Mouse (Mus musculus) gastrocnemius, postnatal 36 days (tissue): ENCODE data around the gene Rnf227. TPM values are rescaled to one million over a fixed set of nuclear protein-coding genes. Genes with fewer than 3 reads are reported as not detected.

ENCODE experiments used
- DNase-seq, 2 experiments: peaks; one replicate each; pipeline ENCODE4 v3.0.0; 2022
- intact Hi-C: fragments of 180-260 bp; cut with DNase I; formaldehyde crosslinking; loops from one replicate; pipeline ENCODE4 v1.15.1; 2025
- total RNA-seq, 2 experiments: library from RNA; stranded (reverse); gene quantifications; 2 replicates each; pipeline ENCODE4 v1.2.3; 2021

Gene Rnf227
- total RNA-seq, 2 experiments from 2014 or later = 0.12 to 0.26 TPM

GRCm38 (mm10) chr11:69390400-69391034, 50.3 kb downstream of the Rnf227 start:
- intact Hi-C loops = loop anchor here (1.0 kb wide), 1 partner anchor 120 kb away; no protein-coding TSS in a partner anchor
- DNase-seq = peak in 1 of 2 experiments; percentile 20

Other genes starting within 250 kb of the Rnf227 start
- gene Per1, start 245.2 kb upstream of the Rnf227 start, total RNA-seq = 10 to 100 TPM; 60.9 to 89.0 TPM
- gene Hes7, start 220.1 kb upstream of the Rnf227 start, total RNA-seq = not detected
- not detected for gene 9130213A22Rik, start 217.9 kb upstream of the Rnf227 start, total RNA-seq
- not detected for gene Aloxe3, start 214.6 kb upstream of the Rnf227 start, total RNA-seq
- not detected for gene Alox12b, start 183.5 kb upstream of the Rnf227 start, total RNA-seq
- gene Alox8, start 142.6 kb upstream of the Rnf227 start, total RNA-seq = not detected
- not detected for gene Gucy2e, start 103.4 kb upstream of the Rnf227 start, total RNA-seq
- gene Cntrob, start 16.7 kb upstream of the Rnf227 start, total RNA-seq = 1 to 10 TPM; 1.4 TPM
- 10 to 100 TPM; 40.1 to 41.8 TPM for gene Trappc1, start 16.5 kb upstream of the Rnf227 start, total RNA-seq
- gene Kcnab3, start 14.2 kb upstream of the Rnf227 start, total RNA-seq = under 1 TPM in 1 of 2 experiments, not detected in 1; 0.10 TPM
- 10 to 100 TPM in 1 of 2 experiments, 1 to 10 TPM in 1; 7.6 to 11.2 TPM for gene Chd3, start 28.9 kb downstream of the Rnf227 start, total RNA-seq
- 10 to 100 TPM; 58.8 to 67.0 TPM for gene Naa38, start 55.0 kb downstream of the Rnf227 start, total RNA-seq
- 10 to 100 TPM; 24.6 to 26.2 TPM for gene Cyb5d1, start 55.2 kb downstream of the Rnf227 start, total RNA-seq
- gene Tmem88, start 57.8 kb downstream of the Rnf227 start, total RNA-seq = 1 to 10 TPM; 6.3 to 7.9 TPM
- 10 to 100 TPM; 23.0 to 27.2 TPM for gene Kdm6b, start 73.2 kb downstream of the Rnf227 start, total RNA-seq
- under 1 TPM; 0.13 to 0.27 TPM for gene Dnah2, start 208.6 kb downstream of the Rnf227 start, total RNA-seq
- gene Efnb3, start 219.7 kb downstream of the Rnf227 start, total RNA-seq = under 1 TPM; 0.23 to 0.62 TPM
- 1 to 10 TPM; 2.6 to 2.8 TPM for gene Wrap53, start 239.8 kb downstream of the Rnf227 start, total RNA-seq
- 10 to 100 TPM; 10.7 to 15.8 TPM for gene Trp53, start 239.9 kb downstream of the Rnf227 start, total RNA-seq